8 mouse cellular contexts compared by ENCODE assay signal in the genomic region with DNA sequence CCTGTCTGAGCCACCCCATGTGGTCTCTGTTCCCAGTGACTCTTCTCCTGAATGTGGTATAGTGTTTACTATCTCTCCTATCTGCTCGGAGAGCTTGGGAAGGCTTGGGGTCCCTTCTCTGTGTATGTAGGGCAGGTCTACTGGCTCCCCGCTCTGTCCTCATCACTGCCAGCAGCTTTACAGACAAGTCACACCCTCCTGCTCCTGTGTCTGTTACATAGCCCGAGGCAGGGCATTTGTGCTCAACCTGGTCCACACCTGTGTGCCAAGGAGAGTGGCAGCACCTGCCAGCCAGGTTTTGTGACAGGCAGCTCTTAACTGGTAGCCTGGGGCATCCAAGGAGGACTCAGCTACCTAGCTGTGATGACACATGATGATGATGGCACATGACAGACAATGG.
"Had no signal": no experiment of that assay in that cellular context is flagged by ENCODE, and none has a peak within 500 bp of the region (broad histone marks: within the 10 kb centered on the region; RNA-seq: fewer than 3 reads in every experiment).

No protein-coding gene starts in this region.

- DNase-seq: kidney, postnatal 36 days; layer of hippocampus, postnatal 36 days; left cerebral cortex, postnatal 4 days; liver, postnatal 0 days; lung, embryonic 14.5 days; right cerebral cortex, postnatal 4 days; thymus, adult 2 months; thymus, postnatal 14 days had no signal
